Mouse (Mus musculus): ENCODE data around the gene Mlec. TPM values are rescaled to one million over a fixed set of nuclear protein-coding genes. Genes with fewer than 3 reads are reported as not detected.
A peak's percentile ranks its signal among the peaks of the same experiment; 100 is the strongest.

The Mlec gene
- polyA plus RNA-seq, 1 experiment from 2014 or later = 68.9 TPM

GRCm38 (mm10) chr5:115182925-115183324 lies 24.9 kb upstream of the Mlec start:
- Histone ChIP-seq H3K27me3 (ENCODE audit: control insufficient read depth, insufficient read depth, low read length) (0 out of 2 replicates have a peak, but pooled peaks cover 3% of the 10 kb centered on the region), H3K9ac (ENCODE audit: low read depth, low read length) (no peak overlapping the region), H3K27ac (ENCODE audit: low read depth, low read length) (no peak overlapping the region), H3K4me1 (ENCODE audit: control insufficient read depth, insufficient read depth, low read length) (peaks cover 37% of the 10 kb centered on the region), H3K4me3 (ENCODE audit: low read depth, low read length) (no peak overlapping the region), H3K4me2 (no peak overlapping the region), H3K36me3 (ENCODE audit: control insufficient read depth, insufficient read depth, low read length) (no peaks in the 10 kb centered on the region), H3K9me3 (replicated peaks; ENCODE audit: control insufficient read depth, low read length) (no peaks in the 10 kb centered on the region)
- ATAC-seq (replicated peaks; ENCODE audit: insufficient number of reproducible peaks, low FRiP score, low TSS enrichment) = no peak
- WGBS (ENCODE audit: insufficient replicate concordance) = 67% methylated on average over 8 of the region's 8 CpGs

GRCm38 (mm10) chr5:115181248-115181940 lies 23.4 kb upstream of the Mlec start:
- H3K27ac ChIP-seq (ENCODE audit: low read depth, low read length) = peak overlapping the region; percentile 30

GRCm38 (mm10) chr5:115179596-115179995 lies 21.6 kb upstream of the Mlec start:
- Histone ChIP-seq H3K27ac (ENCODE audit: low read depth, low read length) (no peak overlapping the region), H3K27me3 (ENCODE audit: control insufficient read depth, insufficient read depth, low read length) (no peaks in the 10 kb centered on the region), H3K36me3 (ENCODE audit: control insufficient read depth, insufficient read depth, low read length) (no peaks in the 10 kb centered on the region), H3K9ac (ENCODE audit: low read depth, low read length) (no peak overlapping the region), H3K4me1 (ENCODE audit: control insufficient read depth, insufficient read depth, low read length) (peaks cover 20% of the 10 kb centered on the region), H3K9me3 (replicated peaks; ENCODE audit: control insufficient read depth, low read length) (no peaks in the 10 kb centered on the region), H3K4me2 (no peak overlapping the region), H3K4me3 (ENCODE audit: low read depth, low read length) (no peak overlapping the region)
- 91% methylated on average over 11 of the region's 11 CpGs for WGBS (ENCODE audit: insufficient replicate concordance)
- no peak for ATAC-seq (replicated peaks; ENCODE audit: insufficient number of reproducible peaks, low FRiP score, low TSS enrichment)

More at GRCm38 (mm10) chr5:115181248-115181940, 23.4 kb upstream of the Mlec start:
- 57% methylated on average over 13 of the region's 13 CpGs for WGBS (ENCODE audit: insufficient replicate concordance)
- no peaks in the 10 kb centered on the region for H3K9me3 ChIP-seq (replicated peaks; ENCODE audit: control insufficient read depth, low read length)
- H3K4me1 ChIP-seq (ENCODE audit: control insufficient read depth, insufficient read depth, low read length) = peaks cover 25% of the 10 kb centered on the region
- no peaks in the 10 kb centered on the region for H3K36me3 ChIP-seq (ENCODE audit: control insufficient read depth, insufficient read depth, low read length)
- H3K4me3 ChIP-seq (ENCODE audit: low read depth, low read length) = no peak overlapping the region
- H3K4me2 ChIP-seq = 0 out of 2 replicates have a peak overlapping the region, but pooled peaks have one; percentile 7
- H3K27me3 ChIP-seq (ENCODE audit: control insufficient read depth, insufficient read depth, low read length) = no peaks in the 10 kb centered on the region
- H3K9ac ChIP-seq (ENCODE audit: low read depth, low read length) = no peak overlapping the region
- ATAC-seq (replicated peaks; ENCODE audit: insufficient number of reproducible peaks, low FRiP score, low TSS enrichment) = 0 out of 2 replicates have a peak, but pooled peaks have one; percentile 31

GRCm38 (mm10) chr5:115177866-115178265 lies 19.9 kb upstream of the Mlec start:
- no peaks in the 10 kb centered on the region for H3K36me3 ChIP-seq (ENCODE audit: control insufficient read depth, insufficient read depth, low read length)
- H3K27me3 ChIP-seq (ENCODE audit: control insufficient read depth, insufficient read depth, low read length) = no peaks in the 10 kb centered on the region
- 82% methylated on average over 6 of the region's 6 CpGs for WGBS (ENCODE audit: insufficient replicate concordance)
- H3K4me2 ChIP-seq = no peak overlapping the region
- ATAC-seq (replicated peaks; ENCODE audit: insufficient number of reproducible peaks, low FRiP score, low TSS enrichment) = no peak
- H3K9me3 ChIP-seq (replicated peaks; ENCODE audit: control insufficient read depth, low read length) = no peaks in the 10 kb centered on the region
- H3K4me3 ChIP-seq (ENCODE audit: low read depth, low read length) = no peak overlapping the region
- no peak overlapping the region for H3K9ac ChIP-seq (ENCODE audit: low read depth, low read length)
- H3K4me1 ChIP-seq (ENCODE audit: control insufficient read depth, insufficient read depth, low read length) = peaks cover 14% of the 10 kb centered on the region
- no peak overlapping the region for H3K27ac ChIP-seq (ENCODE audit: low read depth, low read length)

- H3K9me3 ChIP-seq (replicated peaks; ENCODE audit: control insufficient read depth, low read length) = no peaks in the 10 kb centered on the region
- no peak for ATAC-seq (replicated peaks; ENCODE audit: insufficient number of reproducible peaks, low FRiP score, low TSS enrichment)
- H3K4me3 ChIP-seq (ENCODE audit: low read depth, low read length) = no peak overlapping the region
- H3K9ac ChIP-seq (ENCODE audit: low read depth, low read length) = no peak overlapping the region
- no peaks in the 10 kb centered on the region for H3K4me1 ChIP-seq (ENCODE audit: control insufficient read depth, insufficient read depth, low read length)
- H3K36me3 ChIP-seq (ENCODE audit: control insufficient read depth, insufficient read depth, low read length) = no peaks in the 10 kb centered on the region
- WGBS (ENCODE audit: insufficient replicate concordance) = 93% methylated on average over 1 of the region's 1 CpGs
- H3K4me2 ChIP-seq = no peak overlapping the region
- no peak overlapping the region for H3K27ac ChIP-seq (ENCODE audit: low read depth, low read length)
- no peaks in the 10 kb centered on the region for H3K27me3 ChIP-seq (ENCODE audit: control insufficient read depth, insufficient read depth, low read length)
Observed at GRCm38 (mm10) chr5:115174554-115174953, 16.6 kb upstream of the Mlec start.

GRCm38 (mm10) chr5:115170150-115170549 lies 12.2 kb upstream of the Mlec start:
- ATAC-seq (replicated peaks; ENCODE audit: insufficient number of reproducible peaks, low FRiP score, low TSS enrichment) = no peak
- Histone ChIP-seq H3K4me3 (ENCODE audit: low read depth, low read length) (no peak overlapping the region), H3K4me2 (no peak overlapping the region), H3K9me3 (replicated peaks; ENCODE audit: control insufficient read depth, low read length) (no peaks in the 10 kb centered on the region), H3K36me3 (ENCODE audit: control insufficient read depth, insufficient read depth, low read length) (no peaks in the 10 kb centered on the region), H3K4me1 (ENCODE audit: control insufficient read depth, insufficient read depth, low read length) (peaks cover 8% of the 10 kb centered on the region; the same call in 1 of the 2 replicates), H3K27ac (ENCODE audit: low read depth, low read length) (no peak overlapping the region), H3K9ac (ENCODE audit: low read depth, low read length) (no peak overlapping the region), H3K27me3 (ENCODE audit: control insufficient read depth, insufficient read depth, low read length) (no peaks in the 10 kb centered on the region)
- WGBS (ENCODE audit: insufficient replicate concordance) = 85% methylated on average over 8 of the region's 8 CpGs

- Histone ChIP-seq H3K4me1 (ENCODE audit: control insufficient read depth, insufficient read depth, low read length) (peaks cover 8% of the 10 kb centered on the region; the same call in 1 of the 2 replicates), H3K4me2 (peak overlapping the region; percentile 32), H3K9ac (ENCODE audit: low read depth, low read length) (peak overlapping the region; percentile 52), H3K27me3 (ENCODE audit: control insufficient read depth, insufficient read depth, low read length) (no peaks in the 10 kb centered on the region), H3K27ac (ENCODE audit: low read depth, low read length) (no peak overlapping the region), H3K36me3 (ENCODE audit: control insufficient read depth, insufficient read depth, low read length) (no peaks in the 10 kb centered on the region), H3K4me3 (ENCODE audit: low read depth, low read length) (no peak overlapping the region), H3K9me3 (replicated peaks; ENCODE audit: control insufficient read depth, low read length) (no peaks in the 10 kb centered on the region)
- ATAC-seq (replicated peaks; ENCODE audit: insufficient number of reproducible peaks, low FRiP score, low TSS enrichment) = no peak
- WGBS (ENCODE audit: insufficient replicate concordance) = 39% methylated on average over 27 of the region's 27 CpGs
Observed at GRCm38 (mm10) chr5:115168641-115169415, 10.8 kb upstream of the Mlec start.

- Histone ChIP-seq H3K36me3 (ENCODE audit: control insufficient read depth, insufficient read depth, low read length) (no peaks in the 10 kb centered on the region), H3K27me3 (ENCODE audit: control insufficient read depth, insufficient read depth, low read length) (no peaks in the 10 kb centered on the region), H3K4me1 (ENCODE audit: control insufficient read depth, insufficient read depth, low read length) (peaks cover 8% of the 10 kb centered on the region; the same call in 1 of the 2 replicates), H3K4me2 (no peak overlapping the region), H3K27ac (ENCODE audit: low read depth, low read length) (peak overlapping the region; percentile 59; the same call in 1 of the 2 replicates), H3K9ac (ENCODE audit: low read depth, low read length) (no peak overlapping the region), H3K9me3 (replicated peaks; ENCODE audit: control insufficient read depth, low read length) (no peaks in the 10 kb centered on the region), H3K4me3 (ENCODE audit: low read depth, low read length) (no peak overlapping the region)
- WGBS (ENCODE audit: insufficient replicate concordance) = 53% methylated on average over 6 of the region's 6 CpGs
- ATAC-seq (replicated peaks; ENCODE audit: insufficient number of reproducible peaks, low FRiP score, low TSS enrichment) = no peak
Observed at GRCm38 (mm10) chr5:115167396-115167795, 9.4 kb upstream of the Mlec start.

All from heart, embryonic 11.5 days (tissue).